Mouse (Mus musculus) embryonic fibroblast, embryonic 13.5 days (primary cell): ENCODE data around the gene Mrnip.

Source experiments
- CTCF ChIP-seq: IDR thresholded peaks from 2 replicates; pipeline ENCODE4 v1.5.1; 2011; ENCODE audit warnings: mild to moderate bottlenecking, control low read depth, low read length, moderate library complexity, borderline replicate concordance; ENCODE audit not compliant: insufficient read depth
- POLR2A ChIP-seq: IDR thresholded peaks from 2 replicates; pipeline ENCODE4 v1.6.1; 2011; ENCODE audit warnings: low read depth, mild to moderate bottlenecking, control low read depth, low read length, moderate library complexity

DNA sequence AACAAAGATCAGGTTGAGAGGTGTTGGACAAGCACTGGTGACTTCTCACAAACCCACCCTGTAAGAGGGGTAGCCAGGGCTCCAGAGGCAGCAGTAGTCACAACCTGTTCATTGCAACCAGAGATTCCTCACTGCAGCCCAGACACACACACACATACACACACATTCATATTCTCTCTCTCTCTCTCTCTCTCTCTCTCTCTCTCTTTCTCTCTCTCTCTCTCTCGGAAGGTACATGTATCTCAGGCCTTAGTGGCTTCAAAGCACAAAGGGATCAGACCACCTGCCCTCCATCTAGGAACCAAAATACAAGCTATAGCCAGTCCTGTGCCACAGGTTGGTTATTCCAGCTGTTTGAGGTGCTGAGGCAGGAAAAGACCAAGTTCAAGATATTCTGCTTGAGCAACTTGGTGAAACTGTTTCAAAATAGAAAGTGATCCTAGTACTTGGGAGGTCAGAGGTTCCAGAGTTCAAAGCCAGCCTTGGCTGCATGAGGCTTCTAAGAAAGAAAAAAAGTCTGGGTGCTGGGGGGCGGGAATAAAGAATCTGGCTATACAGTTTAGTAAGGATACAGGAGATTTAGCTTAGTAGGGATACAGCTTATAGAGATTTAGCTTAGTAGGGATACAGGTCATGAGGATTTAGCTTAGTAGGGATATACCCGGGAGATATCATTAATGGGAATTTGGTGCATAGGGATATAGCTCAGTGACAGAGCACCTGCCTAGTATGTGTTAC, 37.2 kb downstream of the Mrnip start:
- TF ChIP-seq CTCF: no peak
- TF ChIP-seq POLR2A: no peak
